Mouse (Mus musculus) right cerebral cortex, postnatal 14 days (tissue): ENCODE results near the gene Stx6.
A peak's percentile ranks its signal among the peaks of the same experiment; 100 is the strongest.

Experiments used
- DNase-seq: peaks from one replicate; pipeline ENCODE4 v3.0.0; 2022

Stx6 gene

DNA sequence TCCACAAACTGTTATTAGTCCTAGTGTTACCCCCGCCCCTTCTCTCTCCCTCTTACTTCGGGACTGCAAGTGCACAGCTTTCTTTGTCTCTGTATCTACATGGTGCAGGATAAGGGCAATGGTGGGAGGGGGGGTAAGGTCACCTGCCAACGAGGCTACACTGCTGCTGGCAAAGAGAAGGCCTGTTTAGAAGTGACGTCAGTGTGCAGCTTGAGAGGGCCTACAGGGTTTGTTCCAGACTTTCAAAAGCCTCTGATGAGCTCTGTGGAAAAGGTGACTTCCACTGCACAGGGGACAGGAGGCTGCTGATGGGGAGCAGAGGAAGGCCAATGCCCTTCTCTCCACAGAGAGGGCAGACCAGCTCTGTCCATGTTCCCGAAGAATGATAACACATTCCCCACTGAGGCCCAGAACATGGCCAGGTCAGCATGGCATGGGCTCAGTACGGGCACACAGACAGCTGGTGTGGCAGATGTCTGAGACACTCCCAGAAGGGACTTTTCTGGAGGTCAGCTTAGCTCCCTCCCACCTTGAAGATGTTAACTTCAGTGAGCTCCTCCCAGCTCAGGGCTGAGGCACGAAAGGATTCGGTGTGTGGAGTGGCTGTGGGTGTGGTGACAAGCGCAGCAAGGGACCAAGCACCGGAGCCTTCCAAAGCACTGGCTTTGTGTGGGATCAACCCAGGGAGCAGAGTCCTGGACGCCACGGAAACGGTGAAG lies 78.0 kb downstream of the Stx6 start:
- DNase-seq, result no peak

GRCm38 (mm10) chr1:155237390-155237789 lies 78.9 kb downstream of the Stx6 start:
- peak; percentile 28 for DNase-seq

DNA sequence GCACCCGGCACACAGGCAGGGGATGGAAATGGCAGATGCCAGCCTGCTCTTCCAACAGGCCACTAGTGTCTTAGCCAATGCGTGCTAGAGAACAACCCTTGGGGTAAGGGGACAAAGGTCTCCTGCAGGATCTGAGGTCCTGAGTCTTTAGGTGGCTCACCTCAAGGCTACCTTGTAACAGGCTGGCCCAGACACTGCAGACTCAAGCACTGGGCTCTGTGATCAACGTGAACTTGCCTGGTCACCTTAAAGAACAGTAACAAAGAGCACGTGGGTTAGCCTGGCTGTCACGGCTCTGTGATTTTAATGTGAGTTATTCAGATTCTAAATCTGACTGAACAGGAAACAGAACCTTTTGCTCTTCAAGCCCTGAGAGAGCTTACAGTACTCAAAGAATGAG lies 79.6 kb downstream of the Stx6 start:
- no peak for DNase-seq

DNA sequence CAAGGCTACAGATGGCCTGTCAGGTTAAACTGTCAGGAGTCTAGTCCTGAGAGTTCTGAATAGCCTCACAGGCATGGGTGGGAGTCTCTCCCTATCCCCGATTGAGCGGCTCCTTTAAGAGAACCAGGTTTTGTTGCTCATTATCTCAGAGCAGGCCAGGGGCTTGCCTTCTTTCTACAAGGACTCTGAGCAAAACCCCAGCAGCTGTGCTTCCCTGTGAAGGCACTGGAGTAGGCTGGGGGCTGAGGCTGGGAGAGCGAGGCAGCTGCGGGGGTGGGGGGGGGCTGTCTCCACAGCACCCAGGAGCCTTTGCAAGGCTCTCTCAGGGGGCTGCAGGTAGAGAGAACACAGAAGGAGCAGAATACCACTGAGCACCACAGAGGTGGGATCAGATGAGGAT lies 80.7 kb downstream of the Stx6 start:
- DNase-seq, result no peak

DNA sequence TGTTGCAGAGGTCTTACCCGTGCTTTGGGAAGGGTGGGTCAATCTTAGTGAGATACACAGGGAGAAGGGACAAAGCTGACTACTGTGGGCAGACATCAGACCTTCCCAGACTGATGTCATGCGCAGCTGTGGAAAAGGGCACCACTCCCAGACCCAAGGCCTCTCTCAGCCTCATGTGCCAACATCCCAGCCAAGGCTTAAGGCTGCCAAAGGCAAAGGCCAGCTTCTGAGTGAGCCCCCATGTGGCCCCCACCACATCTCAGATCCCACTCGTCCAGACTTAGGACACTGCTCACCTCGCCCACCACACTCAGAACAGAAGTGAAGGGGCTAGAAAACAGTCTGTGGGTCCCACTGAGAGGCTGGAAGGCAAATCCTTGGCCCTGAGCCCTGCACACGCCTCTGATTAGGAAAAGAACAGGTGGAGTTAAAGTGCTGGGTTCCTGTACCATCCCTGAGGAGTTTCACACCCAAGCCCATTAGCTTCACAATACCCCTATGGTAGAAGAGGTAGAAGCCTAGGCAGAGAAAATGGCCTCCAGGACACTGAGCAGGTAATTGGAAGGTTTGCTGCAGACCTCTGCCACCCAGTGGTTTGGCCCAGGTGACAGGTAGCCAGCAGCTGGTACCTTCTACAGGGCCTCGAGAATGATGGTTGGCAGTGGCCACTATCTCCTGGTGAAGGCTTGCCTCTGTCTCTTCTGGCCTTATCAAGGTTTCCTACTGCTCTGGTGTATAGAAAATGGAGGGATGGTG lies 81.6 kb downstream of the Stx6 start:
- peak; percentile 4 for DNase-seq

- DNase-seq, result peak; percentile 4
These were observed 83.4 kb downstream of the Stx6 start for GRCm38 (mm10) chr1:155241701-155242487.

GRCm38 (mm10) chr1:155242488-155242745 lies 83.9 kb downstream of the Stx6 start:
- no peak for DNase-seq

DNA sequence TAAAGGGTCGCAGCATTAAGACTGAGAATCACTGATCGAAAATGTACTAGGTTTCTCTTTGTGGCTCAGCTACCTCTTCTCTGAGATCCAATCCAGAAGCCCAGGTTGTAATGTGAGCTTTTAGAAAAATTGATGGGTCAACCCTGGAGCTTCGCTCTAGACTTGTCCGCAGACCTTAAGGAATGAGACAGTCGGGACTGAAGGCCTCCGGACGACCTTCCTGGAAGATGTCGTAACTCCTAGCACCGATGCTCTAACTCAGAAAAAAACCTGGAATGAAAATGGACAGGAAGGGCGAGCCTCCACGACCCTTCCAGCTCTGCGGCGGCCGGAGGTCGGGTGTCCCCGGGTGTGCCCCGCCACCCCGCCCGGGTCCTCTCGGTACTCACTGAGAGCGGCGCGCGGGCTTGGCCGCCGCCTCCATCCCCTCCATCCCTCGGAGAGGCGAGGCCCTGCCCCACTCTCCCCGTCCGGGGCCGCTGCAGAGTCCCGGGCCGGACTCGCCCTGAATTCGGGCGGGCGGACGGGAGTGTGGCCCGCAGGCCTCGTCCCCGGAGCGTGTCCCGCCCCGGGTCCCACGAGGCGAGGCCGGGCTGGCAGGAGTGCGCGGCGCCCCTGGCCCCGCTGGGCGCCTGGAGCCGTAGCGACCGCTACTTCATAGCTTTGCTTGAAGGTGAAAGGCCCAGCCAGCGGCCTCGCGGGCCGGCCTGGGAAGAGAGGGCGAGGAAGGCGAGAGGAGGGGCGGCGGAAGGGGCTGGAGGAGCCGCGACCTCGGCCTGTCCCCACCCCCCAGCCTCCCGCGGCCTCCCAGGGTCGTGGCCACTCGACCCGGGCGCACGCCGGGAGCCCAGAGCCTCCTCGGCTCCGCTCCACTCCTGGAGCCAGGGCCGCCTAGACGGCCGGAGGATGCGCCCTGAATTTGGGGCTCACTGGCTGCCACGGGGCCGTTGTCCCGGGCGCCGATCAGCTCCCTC lies 85.6 kb downstream of the Stx6 start, which contains the start of gene BC034090:
Gene BC034090 (minus strand): TSS at position 648 of the 974 bp plus-strand sequence.
- DNase-seq, result peak; percentile 17

DNA sequence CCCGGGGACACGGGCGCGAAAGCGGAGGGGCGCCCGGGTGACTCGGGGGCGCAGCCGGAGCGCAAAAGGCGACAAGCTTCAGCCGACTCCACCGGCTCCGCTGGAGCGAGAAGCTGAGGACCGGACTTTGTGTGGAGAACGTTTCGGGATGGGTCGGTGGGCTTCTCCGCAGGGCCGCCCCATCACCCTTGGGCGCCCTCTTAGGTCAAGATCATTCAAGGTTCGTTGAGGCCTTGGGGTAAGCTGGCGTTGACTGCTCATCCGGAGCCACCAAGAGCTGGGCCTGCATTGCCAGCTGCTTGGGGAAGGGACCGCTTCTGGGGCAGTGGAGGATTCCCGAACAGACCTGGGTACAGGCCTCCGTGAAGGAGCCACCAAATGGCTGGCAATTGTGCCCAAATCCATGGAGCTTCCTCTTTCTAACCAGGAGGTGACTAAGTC lies 86.3 kb downstream of the Stx6 start:
- DNase-seq, result peak; percentile 3

DNA sequence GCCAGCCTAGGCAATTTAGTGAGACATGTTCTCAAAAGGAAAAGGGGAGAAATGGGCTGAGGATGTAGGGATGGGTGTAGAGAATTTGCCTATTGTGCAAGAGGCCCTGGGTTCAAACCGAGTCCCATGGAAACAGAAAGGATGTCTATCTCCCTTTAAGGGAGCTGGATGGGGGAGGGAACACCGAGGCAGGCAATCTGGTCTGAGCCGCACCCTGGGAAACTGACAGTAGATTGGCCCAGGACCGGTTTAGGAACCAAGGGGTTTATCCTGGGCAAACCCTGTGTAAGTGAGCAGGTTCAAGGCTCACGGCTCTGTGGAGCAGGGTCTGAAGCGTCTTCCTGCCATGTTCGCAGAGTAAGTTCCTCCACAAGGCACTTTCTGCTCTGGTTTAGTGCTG lies 87.0 kb downstream of the Stx6 start:
- DNase-seq, result peak; percentile 3

DNA sequence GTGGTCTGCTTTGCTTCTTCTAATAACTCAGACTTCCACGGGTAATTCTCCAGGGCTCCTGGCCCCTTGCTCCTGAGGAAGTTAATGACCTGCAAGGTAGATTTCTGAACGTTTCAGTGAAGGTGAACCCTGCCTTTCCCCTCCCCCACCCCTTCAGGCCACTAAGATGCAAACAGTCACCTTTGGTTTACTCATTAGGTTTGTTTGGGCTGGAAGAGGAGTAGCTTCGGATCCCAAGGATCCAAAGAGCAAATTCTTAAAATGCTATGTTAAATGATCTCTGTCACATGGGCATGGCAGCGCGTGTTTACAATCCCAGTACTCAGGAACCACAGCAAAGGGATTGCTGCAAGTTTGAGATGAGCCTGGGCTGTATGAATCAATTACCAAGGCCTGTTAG lies 88.9 kb downstream of the Stx6 start:
- DNase-seq, result no peak

- no peak for DNase-seq
These were observed 89.5 kb downstream of the Stx6 start for GRCm38 (mm10) chr1:155248041-155248440.

DNA sequence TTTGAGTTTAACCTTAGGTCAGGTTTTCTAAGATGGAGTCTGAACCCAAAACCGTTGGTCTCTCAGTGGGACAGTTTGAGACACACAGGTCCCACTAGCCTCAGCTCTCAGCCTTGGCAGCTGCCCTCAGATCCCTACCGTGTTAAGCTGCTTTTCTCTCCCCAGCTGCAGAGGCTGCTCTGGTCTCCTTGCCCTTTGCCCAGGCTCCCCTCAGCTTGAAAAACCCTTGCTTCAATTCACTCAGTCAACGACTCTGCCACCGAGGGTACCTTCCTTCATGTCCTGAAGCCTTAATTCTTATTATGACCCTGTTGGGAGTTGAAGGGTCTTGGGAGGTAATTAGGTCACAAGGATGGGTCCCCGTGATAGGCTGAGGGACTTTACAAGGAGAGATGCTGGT lies 91.4 kb downstream of the Stx6 start:
- no peak for DNase-seq

DNA sequence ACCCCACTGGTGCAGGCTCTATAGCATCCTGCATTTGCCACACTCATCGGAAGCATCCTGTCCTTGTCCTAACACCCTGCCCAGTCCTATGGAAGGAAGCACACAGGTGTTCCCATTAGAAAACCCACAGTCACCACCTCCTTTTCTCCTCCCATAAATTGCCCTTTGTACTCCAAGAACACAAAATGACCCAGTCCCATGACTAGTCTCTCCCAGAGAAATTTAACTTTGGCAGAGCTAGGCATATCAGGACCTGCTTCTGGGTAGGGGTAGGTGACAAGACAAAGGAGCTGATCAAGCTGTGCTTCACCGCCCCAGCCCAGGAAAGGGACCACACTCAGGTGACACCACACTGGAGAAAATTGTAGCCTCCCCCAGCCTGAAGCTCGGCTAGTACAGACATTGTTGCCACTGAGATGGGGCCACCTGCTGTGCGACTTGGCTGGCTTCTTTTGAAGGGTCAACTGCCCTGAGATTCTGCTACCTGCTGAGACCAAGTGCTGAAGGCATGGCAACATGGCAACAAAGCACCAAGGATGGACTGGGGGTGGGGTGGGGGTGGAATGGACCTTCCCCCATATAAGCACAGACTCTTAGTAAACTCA lies 92.1 kb downstream of the Stx6 start:
- DNase-seq, result no peak

- no peak for DNase-seq
These were observed 93.1 kb downstream of the Stx6 start for GRCm38 (mm10) chr1:155251596-155251995.

DNA sequence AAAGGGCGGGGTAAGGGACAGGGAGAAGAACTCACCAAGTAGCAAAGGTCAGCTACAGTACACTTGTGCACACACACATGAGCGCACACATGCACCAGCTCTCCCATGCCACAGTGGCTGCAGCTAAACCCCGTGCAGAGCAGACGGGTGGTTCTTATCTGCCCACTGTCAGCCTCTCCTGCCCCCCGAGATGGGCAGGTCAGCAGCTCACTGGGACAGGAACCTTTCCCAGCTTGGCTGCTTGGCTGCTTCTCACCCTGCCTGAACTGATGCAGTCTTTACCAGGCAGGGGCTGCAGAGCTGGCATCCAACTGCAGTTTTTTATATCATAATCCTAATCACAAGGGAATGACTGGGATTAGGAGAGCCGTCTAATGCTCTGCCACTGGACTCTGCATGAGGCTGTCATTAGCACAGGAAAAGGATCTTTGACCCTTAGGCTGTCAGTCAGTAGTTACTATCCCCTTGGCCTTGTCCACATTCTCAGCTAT lies 94.2 kb downstream of the Stx6 start:
- DNase-seq, result no peak

DNA sequence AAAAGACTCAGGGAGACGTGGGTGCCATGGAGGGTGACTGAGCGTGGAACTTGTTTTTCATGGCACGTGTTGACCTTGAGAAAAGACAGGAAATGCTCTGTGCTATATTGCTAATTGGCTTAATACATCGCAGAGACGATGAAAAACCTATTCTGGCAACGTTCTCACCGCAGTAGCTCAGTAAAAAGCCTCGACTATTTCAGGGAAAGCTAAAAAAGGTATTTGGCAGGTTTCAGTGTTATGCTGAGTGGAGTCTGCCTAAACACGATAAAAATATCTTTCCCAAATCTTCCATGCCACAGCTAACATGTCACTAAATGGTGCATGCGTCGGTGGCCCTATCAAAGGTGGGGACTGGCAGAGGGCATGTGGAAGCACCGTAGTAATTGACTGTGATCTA lies 94.6 kb downstream of the Stx6 start:
- no peak for DNase-seq

GRCm38 (mm10) chr1:155254309-155254708 lies 95.8 kb downstream of the Stx6 start:
- DNase-seq, result no peak
